Mouse (Mus musculus) E14TG2a.4 (cell line): ENCODE data around the gene Ssu72.

Experiments
- CTCF ChIP-seq: conservative IDR thresholded peaks from 2 replicates; pipeline ENCODE4 v1.5.1; 2014; ENCODE audit warnings: low read length
- NANOG ChIP-seq: IDR thresholded peaks from 2 replicates; pipeline ENCODE4 v1.6.1; 2014; ENCODE audit warnings: borderline replicate concordance, low read length, mixed read lengths

DNA sequence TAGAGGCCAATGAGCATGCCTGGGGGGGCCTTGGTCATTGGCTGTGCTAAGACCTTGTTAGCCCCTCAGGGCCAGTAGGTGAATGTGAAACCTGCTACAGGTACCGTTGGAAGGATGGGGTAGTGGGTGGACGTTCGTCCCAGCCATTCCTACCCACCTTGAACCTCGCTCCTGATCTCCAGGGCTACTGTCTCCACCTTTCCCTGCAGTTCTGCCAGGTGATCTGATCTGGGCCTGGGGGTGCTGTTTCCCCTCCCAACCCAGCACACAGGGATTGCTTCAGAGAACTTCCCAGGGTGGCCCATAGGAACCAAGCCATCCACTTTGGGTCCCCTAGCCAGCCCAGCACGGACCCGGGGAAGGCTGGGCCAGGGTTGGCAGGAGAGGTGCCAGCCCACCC, 34.6 kb downstream of the Ssu72 start:
- TF ChIP-seq CTCF: no peak
- no peak for TF ChIP-seq NANOG
